Mouse (Mus musculus): ENCODE results near the gene Ndufa7.

The Ndufa7 gene

GRCm38 (mm10) chr17:33824084-33824996, at the start of gene Ndufa7, which contains the start of gene Rps28:
Ndufa7 (plus strand) TSS chr17:33824572.
Rps28 (minus strand) TSS chr17:33824562.
- peak; percentile 99 for DNase-seq (ENCODE audit: low read depth, low spot score)

DNA sequence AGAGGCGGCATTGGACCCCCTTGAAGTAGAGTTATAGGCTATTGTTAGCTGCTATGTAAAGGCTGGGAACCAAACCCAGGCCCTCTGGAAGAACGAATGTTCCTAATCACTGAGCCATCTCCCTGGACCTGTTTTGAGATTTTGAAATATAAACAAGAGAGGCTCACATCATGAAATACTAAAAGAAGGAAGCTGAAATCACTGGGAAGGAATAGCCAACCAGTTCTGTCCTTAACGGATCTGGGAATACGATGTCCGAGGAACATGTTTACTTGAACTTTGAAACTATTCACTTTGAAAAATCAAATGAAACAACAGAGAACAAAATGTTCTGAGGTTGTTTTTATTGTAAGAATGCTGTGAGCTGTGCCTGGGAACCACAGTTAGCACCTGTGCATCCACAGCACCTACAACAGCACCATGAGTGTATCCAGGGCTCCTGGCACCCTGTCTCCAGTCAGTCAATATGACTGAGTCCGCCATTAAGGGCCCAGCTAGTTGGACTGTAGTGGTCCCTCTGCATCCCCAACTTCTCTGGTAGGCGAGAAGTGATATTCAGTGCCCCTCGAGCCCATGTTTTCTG, 49.7 kb upstream of the Ndufa7 start:
- no peak for DNase-seq (ENCODE audit: low read depth, low spot score)

DNA sequence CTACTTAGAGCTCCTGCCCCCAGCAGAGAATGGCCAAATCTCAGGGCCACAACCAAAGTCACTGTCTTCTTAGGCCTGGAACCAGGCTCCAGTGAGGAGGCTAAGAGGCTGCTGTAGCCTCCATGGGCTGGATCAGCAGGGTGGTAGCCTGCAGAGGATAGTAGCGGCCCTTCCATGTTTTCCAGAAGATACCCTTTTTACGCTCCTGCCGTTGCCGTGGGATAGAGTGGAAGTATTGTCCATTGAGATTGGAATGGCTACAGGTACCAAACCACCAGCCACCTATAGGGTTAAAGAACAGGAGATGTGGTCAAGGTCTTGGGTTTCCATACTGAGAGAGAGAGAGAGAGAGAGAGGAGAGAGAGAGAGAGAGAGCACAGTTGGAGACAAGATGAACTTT, 49.1 kb upstream of the Ndufa7 start:
- DNase-seq (ENCODE audit: low read depth, low spot score) = no peak

- peak; percentile 82 for DNase-seq (ENCODE audit: low read depth, low spot score)
These were observed 45.0 kb upstream of the Ndufa7 start for GRCm38 (mm10) chr17:33779271-33779966.

- DNase-seq (ENCODE audit: low read depth, low spot score) = no peak
These were observed 44.4 kb upstream of the Ndufa7 start for GRCm38 (mm10) chr17:33779967-33780295.

DNA sequence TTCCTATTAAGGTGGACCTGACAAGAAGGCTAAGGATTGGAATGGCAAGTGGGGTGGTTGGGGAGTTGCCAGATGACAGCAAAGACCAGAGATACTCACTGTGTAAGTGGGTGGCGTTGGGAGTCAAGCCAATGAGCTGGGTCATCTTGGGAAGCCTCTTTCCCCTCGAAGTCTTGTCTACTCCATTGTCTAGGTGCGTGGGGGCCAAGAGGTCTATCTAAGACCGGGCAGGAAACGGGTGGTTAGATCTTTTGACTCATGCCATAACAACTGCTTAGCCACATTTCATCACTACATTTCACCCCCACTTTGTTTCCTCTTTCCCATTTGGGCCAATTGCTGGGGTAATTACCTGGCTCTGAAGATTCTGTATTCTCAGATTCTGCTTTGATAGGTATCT, 43.9 kb upstream of the Ndufa7 start:
- DNase-seq (ENCODE audit: low read depth, low spot score) = no peak

DNA sequence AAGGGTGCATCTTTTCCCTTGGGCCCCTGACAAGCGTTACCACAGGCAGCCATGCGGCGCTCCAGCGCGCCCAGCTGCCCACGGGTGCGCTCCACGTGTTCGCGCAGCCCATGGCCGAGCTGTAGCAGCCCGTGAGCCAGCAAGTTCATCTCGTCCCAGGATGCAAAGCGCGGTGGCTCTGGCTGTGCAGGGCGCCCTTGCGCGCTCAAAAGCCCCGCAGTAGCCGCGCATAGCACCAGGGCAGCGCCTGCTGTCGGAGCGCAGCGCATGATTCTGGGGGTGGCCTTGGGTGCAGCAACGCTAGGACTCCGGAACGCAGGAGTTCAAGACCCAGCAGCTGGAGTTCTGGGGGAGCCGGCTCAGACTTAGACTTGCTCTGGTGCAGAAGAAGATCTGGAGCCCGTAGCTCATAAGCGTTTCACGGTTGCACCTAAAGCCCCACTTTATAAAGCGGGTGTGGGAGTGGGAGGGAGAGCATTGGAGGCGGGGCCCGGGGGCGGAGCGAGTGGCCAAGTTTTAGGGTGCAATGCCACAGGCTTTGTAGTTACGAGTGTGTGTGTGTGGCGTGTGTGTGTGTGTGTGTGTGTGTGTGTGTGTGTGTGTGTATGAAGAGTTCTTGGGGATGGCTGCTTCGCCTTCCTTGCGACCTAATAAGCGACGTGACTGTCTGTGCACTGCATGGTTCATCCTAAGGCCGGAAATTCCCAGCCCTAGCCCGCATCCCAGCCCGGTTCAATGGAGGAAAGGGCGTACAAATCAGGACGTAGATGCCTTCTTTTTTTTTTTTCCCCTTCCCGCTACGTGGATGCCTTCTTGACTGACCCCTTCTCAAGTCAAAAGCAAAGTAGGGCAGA, 43.0 kb upstream of the Ndufa7 start, which contains the start of gene Angptl4:
Angptl4 (minus strand) TSS at position 707 of the 854 bp plus-strand sequence.
- DNase-seq (ENCODE audit: low read depth, low spot score) = peak; percentile 75

- no peak for DNase-seq (ENCODE audit: low read depth, low spot score)
These were observed 42.3 kb upstream of the Ndufa7 start for GRCm38 (mm10) chr17:33782067-33782466.

DNA sequence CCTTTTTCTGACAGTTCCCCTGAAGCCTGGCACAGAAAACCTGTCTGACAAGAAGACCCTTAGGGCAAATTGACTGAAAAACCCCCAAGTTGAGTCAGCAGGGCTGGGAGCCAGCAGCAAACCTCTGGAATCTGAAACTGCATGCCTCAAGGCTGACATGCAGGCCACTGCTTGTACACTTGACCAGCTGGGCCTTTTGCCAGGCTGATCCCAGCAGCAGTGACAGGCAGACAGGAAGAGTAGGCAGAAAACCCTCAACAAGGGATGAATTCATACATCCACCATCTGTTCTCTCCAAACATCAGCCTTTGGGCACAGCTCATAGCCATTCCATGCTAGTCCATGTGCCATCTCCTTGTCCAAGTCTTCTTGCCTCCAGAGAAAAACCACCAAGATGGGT, 41.0 kb upstream of the Ndufa7 start:
- peak; percentile 77 for DNase-seq (ENCODE audit: low read depth, low spot score)

DNA sequence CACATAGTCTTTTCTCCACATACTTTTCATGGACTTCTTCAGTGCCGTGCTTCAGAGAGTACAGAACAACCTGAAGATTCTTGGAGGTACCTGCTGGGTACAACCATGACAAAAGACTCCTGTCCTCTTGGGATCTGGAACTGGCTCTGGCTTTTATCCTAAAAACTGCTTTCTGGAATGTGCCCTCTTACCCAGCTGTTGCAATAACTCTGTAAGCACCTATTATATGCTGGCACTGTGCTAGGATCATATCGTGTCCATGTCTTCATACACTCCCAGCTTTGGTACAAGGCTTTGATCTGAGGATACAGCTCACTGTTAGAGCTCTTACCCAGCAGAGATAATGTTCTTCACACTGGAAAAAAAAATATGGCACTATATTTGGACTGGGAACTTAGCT, 39.4 kb upstream of the Ndufa7 start:
- DNase-seq (ENCODE audit: low read depth, low spot score) = no peak

GRCm38 (mm10) chr17:33786375-33786774, 38.0 kb upstream of the Ndufa7 start:
- peak; percentile 62 for DNase-seq (ENCODE audit: low read depth, low spot score)

- DNase-seq (ENCODE audit: low read depth, low spot score) = no peak
These were observed 35.6 kb upstream of the Ndufa7 start for GRCm38 (mm10) chr17:33788732-33789131.

DNA sequence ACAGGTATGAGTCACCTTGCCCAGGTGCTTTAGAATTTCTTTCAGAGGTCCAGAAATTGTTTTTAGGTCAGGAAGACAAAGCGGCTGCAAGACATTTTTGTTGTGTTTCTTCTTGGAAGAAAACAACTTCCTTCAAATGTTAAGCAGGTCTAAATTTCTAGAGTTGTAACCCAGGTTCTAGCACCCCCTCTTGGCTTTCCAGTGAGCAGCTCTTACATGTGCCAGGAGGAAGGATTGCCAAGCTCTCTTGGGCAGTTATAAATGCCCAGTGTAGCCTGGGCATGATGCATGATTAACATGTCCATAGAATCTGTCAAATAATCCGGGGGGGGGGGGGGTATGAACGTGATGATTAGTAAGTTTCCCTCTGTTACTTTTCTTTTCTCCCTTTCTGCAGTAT, 26.1 kb upstream of the Ndufa7 start:
- DNase-seq (ENCODE audit: low read depth, low spot score) = peak; percentile 52

DNA sequence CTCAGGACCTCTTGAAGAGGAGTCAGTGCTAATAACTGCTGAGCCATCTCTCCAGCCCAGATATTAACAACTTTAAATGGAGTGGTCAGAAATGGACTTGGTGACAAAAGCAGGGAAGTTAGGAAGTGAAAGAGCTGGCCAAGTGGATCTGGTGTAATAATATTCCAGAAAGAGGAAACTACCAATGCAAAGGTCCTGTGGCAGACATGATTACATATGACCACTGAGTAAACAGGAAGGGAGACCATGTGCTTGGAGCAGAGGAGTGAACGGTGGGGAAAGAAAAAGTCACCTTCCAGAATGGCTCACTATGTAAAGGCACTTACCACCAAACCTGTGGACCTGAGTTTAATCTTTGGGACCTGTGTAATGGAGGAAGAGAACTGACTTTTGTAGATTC, 25.1 kb upstream of the Ndufa7 start:
- DNase-seq (ENCODE audit: low read depth, low spot score) = no peak

DNA sequence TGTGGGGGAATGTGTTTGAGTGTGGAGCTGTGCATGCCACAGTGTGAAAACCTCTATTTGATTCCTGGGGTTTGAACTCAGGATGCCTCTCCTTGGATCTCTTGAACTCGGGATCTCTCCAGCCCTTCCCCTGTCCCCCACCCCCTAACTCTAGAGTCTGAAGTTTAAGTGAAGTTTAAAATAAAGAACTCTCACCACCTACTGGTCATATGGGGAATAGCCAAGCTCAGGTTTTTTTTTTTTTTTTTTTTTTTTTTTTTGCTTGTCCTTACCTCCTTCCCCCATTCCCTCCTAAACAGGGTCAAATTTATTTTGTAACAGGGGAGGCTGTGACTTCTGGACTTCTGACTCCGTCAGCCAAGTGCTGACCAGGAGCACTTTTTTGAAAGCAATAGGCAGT, 22.2 kb upstream of the Ndufa7 start:
- DNase-seq (ENCODE audit: low read depth, low spot score) = no peak

DNA sequence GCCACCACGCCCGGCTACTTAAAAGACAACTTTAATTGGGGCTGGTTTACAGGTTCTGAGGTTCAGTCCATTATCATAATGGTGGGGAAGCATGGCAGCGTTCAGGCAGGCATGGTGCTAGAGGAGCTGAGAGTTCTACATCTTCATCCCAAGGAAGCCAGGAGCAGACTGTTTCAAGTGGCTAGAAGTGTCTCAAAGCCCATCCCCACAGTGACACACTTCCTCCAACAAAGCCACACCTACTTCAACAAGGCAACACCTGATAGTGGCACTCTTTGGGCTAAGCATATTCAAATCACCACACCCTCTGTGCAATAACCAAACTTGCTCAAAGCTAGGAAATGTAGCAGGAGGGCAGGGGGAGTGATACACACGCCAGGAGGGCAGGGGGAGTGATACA, 20.2 kb upstream of the Ndufa7 start:
- no peak for DNase-seq (ENCODE audit: low read depth, low spot score)

- DNase-seq (ENCODE audit: low read depth, low spot score) = no peak
These were observed 19.6 kb upstream of the Ndufa7 start for GRCm38 (mm10) chr17:33804745-33805144.

GRCm38 (mm10) chr17:33807181-33807888, 17.0 kb upstream of the Ndufa7 start:
- DNase-seq (ENCODE audit: low read depth, low spot score) = no peak

- DNase-seq (ENCODE audit: low read depth, low spot score) = no peak
These were observed 16.2 kb upstream of the Ndufa7 start for GRCm38 (mm10) chr17:33808192-33808591.

- peak; percentile 97 for DNase-seq (ENCODE audit: low read depth, low spot score)
These were observed 13.8 kb upstream of the Ndufa7 start, which contains the start of gene Kank3 for GRCm38 (mm10) chr17:33810334-33811141. Kank3 (plus strand) TSS chr17:33810519.
